In the genomic region with DNA sequence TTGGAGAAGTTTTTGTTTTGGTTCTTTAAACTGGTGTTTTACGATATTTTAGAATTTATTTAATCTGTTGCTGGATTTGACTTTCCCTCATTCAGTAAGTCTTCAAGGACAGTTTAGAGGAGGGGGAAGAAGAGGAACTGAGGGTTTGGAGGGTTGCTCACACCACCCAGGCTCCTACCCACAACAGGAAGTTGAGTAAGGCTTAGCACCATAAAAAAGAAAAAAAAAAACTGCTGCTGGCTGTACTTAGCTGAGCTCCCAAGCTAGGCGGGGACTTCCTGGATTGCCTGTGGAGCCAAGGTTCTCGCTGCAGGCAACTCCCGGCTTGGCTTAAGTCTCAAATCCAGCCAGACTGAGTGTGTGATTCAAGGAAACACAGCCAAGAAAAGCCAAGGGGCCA, we compare ENCODE assay signal across 8 mouse cellular contexts. TPM values are rescaled to one million over a fixed set of nuclear protein-coding genes. Genes with fewer than 3 reads are reported as not detected.
A peak's percentile ranks its signal among the peaks of the same experiment; 100 is the strongest.
DNase-seq lines count a peak whose midpoint lies in the region; ATAC-seq lines count a peak whose summit lies in the region.

No protein-coding gene starts in this region.

- peak; percentile 24 for DNase-seq in embryo, embryonic 10.5 days (ENCODE audit: low spot score)
- DNase-seq in embryo, embryonic 11 days, result no peak
- peak; percentile 74 for DNase-seq in adrenal gland, adult 8-10 months
- DNase-seq in heart, adult 9 months (ENCODE audit: low spot score in 2 of 2), result peak; percentile 86 to 91
- DNase-seq in kidney, postnatal 14 days, result peak; percentile 85
- peak; percentile 58 for DNase-seq in thymus, postnatal 4 days
- DNase-seq in layer of hippocampus, adult 9-10 months (ENCODE audit: low spot score), result no peak

- ATAC-seq in megakaryocyte, adult 5-6 weeks (ENCODE audit: poor library complexity, severe bottlenecking), result peak; percentile 60

RNA-seq across cellular contexts. Expression of a gene that starts 2.3 kb away (rescaled TPM):
- total RNA-seq in adrenal gland, adult 8-10 months (2022), result 100 to 1,000 TPM; 185 to 202 (median 191) TPM
- 361 and 425 TPM in 2 replicates for total RNA-seq in megakaryocyte, adult 5-6 weeks (2015)
- 297 and 318 TPM in 2 replicates for total RNA-seq in megakaryocyte, adult 5-6 weeks (2017)

RNA-seq across cellular contexts. Expression of a gene that starts 23.7 kb away (rescaled TPM):
- total RNA-seq in adrenal gland, adult 8-10 months (2022), result 10 to 100 TPM; 60.2 to 98.3 (median 79.4) TPM
- total RNA-seq in megakaryocyte, adult 5-6 weeks (2015), result 24.8 and 26.1 TPM in 2 replicates
- 140 and 144 TPM in 2 replicates for total RNA-seq in megakaryocyte, adult 5-6 weeks (2017)

RNA-seq across cellular contexts. Expression of a gene that starts 23.8 kb away (rescaled TPM):
- 10 to 100 TPM; 93.0 to 98.7 (median 95.5) TPM for total RNA-seq in adrenal gland, adult 8-10 months (2022)
- 179 and 181 TPM in 2 replicates for total RNA-seq in megakaryocyte, adult 5-6 weeks (2015)
- 217 and 234 TPM in 2 replicates for total RNA-seq in megakaryocyte, adult 5-6 weeks (2017)

RNA-seq across cellular contexts. Expression of a gene that starts 32.5 kb away (rescaled TPM):
- not detected for total RNA-seq in adrenal gland, adult 8-10 months (2022)
- total RNA-seq in megakaryocyte, adult 5-6 weeks (2015), result not detected in 2 replicates
- total RNA-seq in megakaryocyte, adult 5-6 weeks (2017), result not detected in 2 replicates

RNA-seq across cellular contexts. Expression of a gene that starts 32.7 kb away (rescaled TPM):
- total RNA-seq in adrenal gland, adult 8-10 months (2022), result 100 to 1,000 TPM; 127 to 148 (median 140) TPM
- 98.2 and 102 TPM in 2 replicates for total RNA-seq in megakaryocyte, adult 5-6 weeks (2015)
- total RNA-seq in megakaryocyte, adult 5-6 weeks (2017), result 65.2 and 77.0 TPM in 2 replicates

Comparison
In these comparisons a context has a peak if more than half of its experiments do, and no peak if none do; other contexts are left out.
1. DNase-seq: peak in embryo, embryonic 10.5 days (single experiment), adrenal gland, adult 8-10 months (single experiment), heart, adult 9 months (2 of 2), kidney, postnatal 14 days (single experiment) and thymus, postnatal 4 days (single experiment); none in embryo, embryonic 11 days (single experiment) and layer of hippocampus, adult 9-10 months (single experiment).